Mouse (Mus musculus) bone marrow macrophage, adult 2 months (primary cell): ENCODE results near the gene Pcsk5. TPM values are rescaled to one million over a fixed set of nuclear protein-coding genes. Genes with fewer than 3 reads are reported as not detected.

Experiments used
- H3K27ac ChIP-seq: 2 replicates; pipeline ENCODE4 v1.5.1; 2012; ENCODE audit warnings: low read depth, low read length; ENCODE audit not compliant: insufficient read depth
- H3K4me1 ChIP-seq: 2 replicates; pipeline ENCODE4 v1.6.1; 2012; ENCODE audit warnings: low read length; ENCODE audit not compliant: control insufficient read depth, insufficient read depth
- H3K4me3 ChIP-seq: 2 replicates; pipeline ENCODE4 v1.5.1; 2012; ENCODE audit warnings: mild to moderate bottlenecking, low read length, moderate library complexity; ENCODE audit not compliant: insufficient read depth
- CTCF ChIP-seq: IDR thresholded peaks from 2 replicates; pipeline ENCODE4 v1.5.1; 2012; ENCODE audit warnings: low read depth, mild to moderate bottlenecking, low read length, moderate library complexity
- POLR2A ChIP-seq: IDR thresholded peaks from 2 replicates; pipeline ENCODE4 v1.6.1; 2012; ENCODE audit warnings: mild to moderate bottlenecking, low read depth, low read length, borderline replicate concordance
- polyA plus RNA-seq: library from polyadenylated mRNA; stranded (reverse); fragments of >200 nt; gene quantifications from 2 replicates; pipeline ENCODE4 v1.2.4, GENCODE M21; 2012; ENCODE audit not compliant: missing spikeins, insufficient read depth, insufficient read length

The Pcsk5 gene
- polyA plus RNA-seq, 1 experiment: not detected

GRCm38 (mm10) chr19:17385426-17385825 is 452.0 kb downstream of the Pcsk5 start:
- H3K4me3 ChIP-seq: no peak overlapping the region
- no peak overlapping the region for H3K27ac ChIP-seq
- TF ChIP-seq CTCF (no peak), POLR2A (no peak)
- H3K4me1 ChIP-seq: peaks cover 5% of the 10 kb centered on the region; the same call in 1 of the 2 replicates

GRCm38 (mm10) chr19:17385022-17385421 is 452.4 kb downstream of the Pcsk5 start:
- Histone ChIP-seq H3K27ac (no peak overlapping the region), H3K4me3 (no peak overlapping the region), H3K4me1 (peaks cover 5% of the 10 kb centered on the region; the same call in 1 of the 2 replicates)
- no peak for TF ChIP-seq CTCF

GRCm38 (mm10) chr19:17382807-17383397 is 454.5 kb downstream of the Pcsk5 start:
- no peak overlapping the region for H3K27ac ChIP-seq
- no peak overlapping the region for H3K4me3 ChIP-seq
- no peak for TF ChIP-seq CTCF
- no peak for TF ChIP-seq POLR2A
- H3K4me1 ChIP-seq: peaks cover 5% of the 10 kb centered on the region; the same call in 1 of the 2 replicates
